Mouse (Mus musculus) midbrain, embryonic 14.5 days (tissue): Measurements from ENCODE around the gene Vwf. TPM values are rescaled to one million over a fixed set of nuclear protein-coding genes. Genes with fewer than 3 reads are reported as not detected.

Experiments used
- ATAC-seq: fragments of 200-750 bp; cut with Nextera tagmentation; 2 replicates; pipeline ENCODE4 v1.8.0; 2017; ENCODE audit warnings: moderate number of reproducible peaks, moderate library complexity; ENCODE audit not compliant: low FRiP score, low TSS enrichment
- DNase-seq: peaks from one replicate; pipeline ENCODE4 v3.0.0-alpha.2; 2015
- H3K27ac ChIP-seq: fragments of 300-500 bp; sonication (generic); replicated peaks from 2 replicates; pipeline ENCODE4 v1.5.1; 2014; ENCODE audit warnings: mild to moderate bottlenecking, low read depth, low read length, moderate library complexity
- H3K27me3 ChIP-seq: fragments of 300-500 bp; sonication (generic); 2 replicates; pipeline ENCODE4 v1.6.1; 2014; ENCODE audit warnings: low read length, control low read depth, mixed read lengths; ENCODE audit not compliant: control insufficient read depth, insufficient read depth
- H3K36me3 ChIP-seq: fragments of 300-500 bp; sonication (generic); 2 replicates; pipeline ENCODE4 v1.6.1; 2014; ENCODE audit warnings: low read length, control low read depth; ENCODE audit not compliant: control insufficient read depth, insufficient read depth
- H3K4me1 ChIP-seq: fragments of 300-500 bp; sonication (generic); 2 replicates; pipeline ENCODE4 v1.6.1; 2014; ENCODE audit warnings: mild to moderate bottlenecking, antibody characterized with exemption, low read length, control low read depth; ENCODE audit not compliant: control insufficient read depth, insufficient read depth
- H3K4me2 ChIP-seq: fragments of 300-500 bp; sonication (generic); 2 replicates; pipeline ENCODE4 v1.6.1; 2014; ENCODE audit warnings: mild to moderate bottlenecking, low read length, moderate library complexity
- H3K4me3 ChIP-seq: fragments of 300-500 bp; sonication (generic); replicated peaks from 2 replicates; pipeline ENCODE4 v1.5.1; 2014; ENCODE audit warnings: low read depth, low read length
- H3K9ac ChIP-seq: fragments of 300-500 bp; sonication (generic); replicated peaks from 2 replicates; pipeline ENCODE4 v1.6.1; 2014; ENCODE audit warnings: mild to moderate bottlenecking, low read length, moderate library complexity
- H3K9me3 ChIP-seq: fragments of 300-500 bp; sonication (generic); 2 replicates; pipeline ENCODE4 v1.6.1; 2016; ENCODE audit warnings: low read length, control low read depth, mixed read lengths; ENCODE audit not compliant: control insufficient read depth
- WGBS: fragments of 180-500 bp; shearing (Covaris S2); extraction: QIAGEN DNeasy Blood & Tissue Kit; methylation state at CpG from one replicate; pipeline ENCODE4 v1.1.7; 2014; 5-methylcytosine and 5-hydroxymethylcytosine counted together
- polyA plus RNA-seq: library from polyadenylated mRNA; unstranded; fragments of >200 nt; fragmentation: Nextera tagmentation; extraction: Ambion mirVana; gene quantifications from 2 replicates; pipeline ENCODE4 v1.2.1, GENCODE M21; 2014

The Vwf gene
- polyA plus RNA-seq, 1 experiment from 2014 or later: 10.0 TPM

- Histone ChIP-seq H3K9ac (no peak overlapping the region), H3K4me2 (no peak overlapping the region), H3K4me1 (no peaks in the 10 kb centered on the region), H3K27ac (no peak overlapping the region), H3K27me3 (no peaks in the 10 kb centered on the region), H3K4me3 (no peak overlapping the region), H3K36me3 (no peaks in the 10 kb centered on the region), H3K9me3 (no peaks in the 10 kb centered on the region)
- DNase-seq (no peak), ATAC-seq (no peak)
- 86% methylated on average over 5 of the region's 5 CpGs for WGBS
Observed at GRCm38 (mm10) chr6:125538469-125538868, 8.1 kb upstream of the Vwf start.

- Histone ChIP-seq H3K27me3 (no peaks in the 10 kb centered on the region), H3K9ac (no peak overlapping the region), H3K4me1 (no peaks in the 10 kb centered on the region), H3K4me2 (no peak overlapping the region), H3K36me3 (no peaks in the 10 kb centered on the region), H3K9me3 (no peaks in the 10 kb centered on the region), H3K4me3 (no peak overlapping the region), H3K27ac (no peak overlapping the region)
- WGBS: 82% methylated on average over 8 of the region's 8 CpGs
- no peak for DNase-seq
- no peak for ATAC-seq
Observed at GRCm38 (mm10) chr6:125539423-125539822, 7.2 kb upstream of the Vwf start.

DNA sequence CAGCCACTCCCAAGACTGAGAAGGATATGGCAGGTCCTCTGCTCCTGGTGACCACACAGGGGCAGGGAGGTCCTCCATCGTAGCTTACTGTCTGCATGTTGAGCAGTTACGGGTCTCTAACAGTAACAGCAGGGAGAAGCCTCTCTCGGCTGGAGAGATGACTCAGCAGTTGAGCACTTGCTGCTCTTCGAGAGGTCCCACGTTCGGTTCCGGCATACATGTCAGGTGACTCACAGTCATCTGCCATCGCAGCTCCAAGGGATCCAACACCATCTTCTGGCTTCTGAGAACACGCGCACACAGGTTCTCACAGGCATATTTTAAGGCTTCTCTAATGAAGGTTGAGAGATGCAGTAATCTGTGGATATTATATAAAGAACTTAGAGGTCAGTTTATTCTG lies 6.4 kb upstream of the Vwf start:
- DNase-seq (no peak), ATAC-seq (no peak)
- no peaks in the 10 kb centered on the region for H3K4me1 ChIP-seq
- WGBS: 87% methylated on average over 10 of the region's 10 CpGs
- no peaks in the 10 kb centered on the region for H3K36me3 ChIP-seq
- no peaks in the 10 kb centered on the region for H3K27me3 ChIP-seq
- no peaks in the 10 kb centered on the region for H3K9me3 ChIP-seq
- H3K4me3 ChIP-seq: no peak overlapping the region
- H3K9ac ChIP-seq: no peak overlapping the region
- H3K4me2 ChIP-seq: no peak overlapping the region
- H3K27ac ChIP-seq: no peak overlapping the region

DNA sequence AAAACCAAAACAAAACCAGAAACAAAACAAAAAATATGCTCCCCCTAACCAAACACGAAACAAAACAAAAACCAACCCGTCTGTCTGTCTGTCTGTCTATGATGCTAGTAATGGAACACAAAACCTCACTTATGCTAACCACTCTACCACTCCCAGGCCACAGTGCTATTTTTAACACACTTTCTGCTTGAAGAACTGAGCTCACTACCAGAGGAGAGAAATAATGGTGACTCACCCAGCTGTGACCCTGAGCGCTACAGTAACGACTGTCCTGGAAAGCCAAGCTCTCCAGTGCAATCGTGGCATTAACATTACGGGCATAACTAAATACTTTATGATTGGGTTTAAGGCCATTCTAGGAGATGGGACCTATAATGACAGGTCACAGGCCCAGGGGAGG lies 5.7 kb upstream of the Vwf start:
- 94% methylated on average over 6 of the region's 6 CpGs for WGBS
- no peaks in the 10 kb centered on the region for H3K36me3 ChIP-seq
- H3K9me3 ChIP-seq: no peaks in the 10 kb centered on the region
- no peak for ATAC-seq
- H3K4me3 ChIP-seq: no peak overlapping the region
- no peak for DNase-seq
- H3K27ac ChIP-seq: no peak overlapping the region
- H3K27me3 ChIP-seq: no peaks in the 10 kb centered on the region
- H3K4me2 ChIP-seq: no peak overlapping the region
- H3K9ac ChIP-seq: no peak overlapping the region
- no peaks in the 10 kb centered on the region for H3K4me1 ChIP-seq

DNA sequence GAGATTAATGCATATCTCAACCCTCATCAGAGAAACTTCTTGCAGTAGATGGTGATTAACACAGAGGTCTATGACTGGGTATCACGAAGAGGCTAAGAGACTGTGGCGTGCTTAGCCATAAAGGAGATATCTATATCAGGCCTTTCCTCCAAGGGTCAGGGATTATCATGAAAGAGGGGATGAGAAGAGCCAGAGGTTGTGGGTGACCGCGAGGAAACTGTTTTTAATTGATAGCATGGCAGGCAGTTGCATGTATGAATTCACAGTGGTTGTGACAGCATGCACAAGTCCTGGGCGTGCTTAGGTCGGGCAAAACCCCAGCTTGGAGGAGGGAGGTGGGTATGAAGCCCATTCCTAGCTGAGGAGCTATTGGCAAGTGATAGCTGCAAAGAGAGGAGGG lies 5.3 kb upstream of the Vwf start:
- ATAC-seq (no peak), DNase-seq (no peak)
- 89% methylated on average over 6 of the region's 6 CpGs for WGBS
- no peaks in the 10 kb centered on the region for H3K27me3 ChIP-seq
- no peak overlapping the region for H3K4me2 ChIP-seq
- no peaks in the 10 kb centered on the region for H3K4me1 ChIP-seq
- no peaks in the 10 kb centered on the region for H3K36me3 ChIP-seq
- no peak overlapping the region for H3K9ac ChIP-seq
- no peak overlapping the region for H3K27ac ChIP-seq
- H3K9me3 ChIP-seq: no peaks in the 10 kb centered on the region
- no peak overlapping the region for H3K4me3 ChIP-seq

- H3K4me1 ChIP-seq: no peaks in the 10 kb centered on the region
- WGBS: 89% methylated on average over 10 of the region's 10 CpGs
- ATAC-seq (no peak), DNase-seq (no peak)
- no peak overlapping the region for H3K4me3 ChIP-seq
- H3K9ac ChIP-seq: no peak overlapping the region
- no peak overlapping the region for H3K4me2 ChIP-seq
- H3K27ac ChIP-seq: no peak overlapping the region
- H3K27me3 ChIP-seq: no peaks in the 10 kb centered on the region
- no peaks in the 10 kb centered on the region for H3K9me3 ChIP-seq
- H3K36me3 ChIP-seq: no peaks in the 10 kb centered on the region
Observed at GRCm38 (mm10) chr6:125548406-125548805, 1.8 kb downstream of the Vwf start.

GRCm38 (mm10) chr6:125550172-125550571 lies 3.6 kb downstream of the Vwf start:
- 88% methylated on average over 5 of the region's 5 CpGs for WGBS
- Histone ChIP-seq H3K9ac (no peak overlapping the region), H3K4me3 (no peak overlapping the region), H3K36me3 (no peaks in the 10 kb centered on the region), H3K4me2 (no peak overlapping the region), H3K9me3 (no peaks in the 10 kb centered on the region), H3K4me1 (no peaks in the 10 kb centered on the region), H3K27me3 (no peaks in the 10 kb centered on the region), H3K27ac (no peak overlapping the region)
- DNase-seq: no peak
- no peak for ATAC-seq

DNA sequence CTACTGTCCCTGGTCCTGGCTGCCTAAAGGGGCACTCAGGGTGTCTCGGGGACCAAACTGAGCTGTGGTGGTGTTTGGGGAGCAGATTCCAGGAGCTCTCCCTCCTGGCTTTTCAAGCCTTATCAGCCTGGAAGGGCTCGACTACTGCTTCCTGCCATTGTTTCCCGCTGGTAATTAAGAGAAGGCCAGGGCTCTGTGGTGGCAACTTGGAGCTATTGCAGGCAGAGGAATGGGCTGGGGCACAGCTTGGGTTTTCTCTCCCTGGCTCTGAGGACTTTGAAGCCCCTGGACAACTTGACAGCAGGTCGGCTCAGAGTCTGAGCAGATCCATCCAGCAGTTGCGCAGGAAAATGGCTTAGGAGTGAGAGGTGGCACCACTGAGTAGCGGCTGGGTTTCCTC lies 6.2 kb downstream of the Vwf start:
- DNase-seq (no peak), ATAC-seq (no peak)
- no peak overlapping the region for H3K27ac ChIP-seq
- H3K9me3 ChIP-seq: no peaks in the 10 kb centered on the region
- no peaks in the 10 kb centered on the region for H3K36me3 ChIP-seq
- H3K9ac ChIP-seq: no peak overlapping the region
- no peak overlapping the region for H3K4me2 ChIP-seq
- no peak overlapping the region for H3K4me3 ChIP-seq
- H3K27me3 ChIP-seq: no peaks in the 10 kb centered on the region
- no peaks in the 10 kb centered on the region for H3K4me1 ChIP-seq
- 74% methylated on average over 6 of the region's 6 CpGs for WGBS

- no peaks in the 10 kb centered on the region for H3K36me3 ChIP-seq
- no peak for ATAC-seq
- WGBS: 84% methylated on average over 4 of the region's 4 CpGs
- no peak for DNase-seq
- H3K27me3 ChIP-seq: no peaks in the 10 kb centered on the region
- H3K4me3 ChIP-seq: no peak overlapping the region
- no peak overlapping the region for H3K4me2 ChIP-seq
- no peak overlapping the region for H3K9ac ChIP-seq
- no peaks in the 10 kb centered on the region for H3K9me3 ChIP-seq
- no peaks in the 10 kb centered on the region for H3K4me1 ChIP-seq
- no peak overlapping the region for H3K27ac ChIP-seq
Observed at GRCm38 (mm10) chr6:125553551-125553950, 7.0 kb downstream of the Vwf start.
